Mouse (Mus musculus) limb, embryonic 13.5 days (tissue): Measurements from ENCODE around the gene Oasl1. TPM values are rescaled to one million over a fixed set of nuclear protein-coding genes. Genes with fewer than 3 reads are reported as not detected.
A peak's percentile ranks its signal among the peaks of the same experiment; 100 is the strongest.
"Not testable (repeated sequence)": the region's sequence is repeated elsewhere in the genome, so short reads cannot be mapped to it uniquely, and the experiment has no call there.

Source experiments
- ATAC-seq: fragments of 200-750 bp; cut with Nextera tagmentation; 2 replicates; pipeline ENCODE4 v1.8.0; 2017; ENCODE audit warnings: low read depth, moderate number of reproducible peaks, moderate TSS enrichment; ENCODE audit not compliant: low FRiP score
- H3K27ac ChIP-seq: fragments of 300-500 bp; sonication (generic); 2 replicates; pipeline ENCODE4 v1.5.1; 2015; ENCODE audit warnings: inconsistent platforms, mild to moderate bottlenecking, moderate library complexity
- H3K27me3 ChIP-seq: fragments of 300-500 bp; sonication (generic); 2 replicates; pipeline ENCODE4 v1.6.1; 2015; ENCODE audit warnings: mild to moderate bottlenecking, inconsistent platforms
- H3K36me3 ChIP-seq: fragments of 300-500 bp; sonication (generic); 2 replicates; pipeline ENCODE4 v1.6.1; 2015; ENCODE audit warnings: inconsistent platforms, mild to moderate bottlenecking, moderate library complexity
- H3K4me1 ChIP-seq: fragments of 300-500 bp; sonication (generic); 2 replicates; pipeline ENCODE4 v1.6.1; 2015; ENCODE audit warnings: inconsistent platforms
- H3K4me2 ChIP-seq: fragments of 300-500 bp; sonication (generic); replicated peaks from 2 replicates; pipeline ENCODE4 v1.6.1; 2015; ENCODE audit warnings: inconsistent platforms, mild to moderate bottlenecking, moderate library complexity
- H3K4me3 ChIP-seq: fragments of 300-500 bp; sonication (generic); 2 replicates; pipeline ENCODE4 v1.5.1; 2015; ENCODE audit warnings: moderate library complexity, mild to moderate bottlenecking, inconsistent platforms
- H3K9ac ChIP-seq: fragments of 300-500 bp; sonication (generic); 2 replicates; pipeline ENCODE4 v1.6.1; 2015; ENCODE audit warnings: mild to moderate bottlenecking, inconsistent platforms
- H3K9me3 ChIP-seq: fragments of 300-500 bp; sonication (generic); 2 replicates; pipeline ENCODE4 v1.6.1; 2016; ENCODE audit warnings: inconsistent platforms
- WGBS: fragments of 180-500 bp; shearing (Covaris S2); methylation state at CpG from one replicate; pipeline ENCODE4 v1.1.7; 2015; 5-methylcytosine and 5-hydroxymethylcytosine counted together
- polyA plus RNA-seq: library from polyadenylated mRNA; unstranded; fragments of >200 nt; fragmentation: Nextera tagmentation; extraction: Ambion mirVana; gene quantifications from 2 replicates; pipeline ENCODE4 v1.2.1, GENCODE M21; 2015

The Oasl1 gene
- polyA plus RNA-seq, 1 experiment from 2014 or later: 0.62 TPM

DNA sequence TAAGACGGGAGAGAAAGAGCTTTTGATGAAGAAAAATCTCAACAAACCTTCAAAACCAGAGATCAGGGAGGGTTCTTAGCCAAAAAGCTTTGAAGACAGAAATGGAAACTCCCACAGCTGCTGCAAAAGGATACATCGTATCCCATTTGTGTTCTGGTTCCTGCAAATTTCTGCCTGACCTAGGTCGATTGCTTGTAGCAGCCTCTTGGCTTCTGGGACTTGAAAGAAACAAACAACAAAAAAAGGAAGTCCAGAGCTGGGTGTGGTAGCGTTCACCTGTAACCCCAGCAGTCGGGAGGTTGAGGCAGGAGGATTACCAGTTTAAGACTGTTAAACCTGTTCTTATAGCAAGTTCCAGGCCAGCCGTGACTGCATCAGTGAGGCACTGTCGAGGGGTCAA is 24.2 kb upstream of the Oasl1 start:
- Histone ChIP-seq H3K9ac (no peak overlapping the region), H3K4me2 (no peak overlapping the region), H3K27ac (no peak overlapping the region), H3K36me3 (no peaks in the 10 kb centered on the region), H3K4me1 (no peaks in the 10 kb centered on the region; the same call in none of the 2 replicates), H3K27me3 (no peaks in the 10 kb centered on the region), H3K9me3 (no peaks in the 10 kb centered on the region), H3K4me3 (no peak overlapping the region)
- 70% methylated on average over 7 of the region's 7 CpGs for WGBS
- ATAC-seq: no peak

DNA sequence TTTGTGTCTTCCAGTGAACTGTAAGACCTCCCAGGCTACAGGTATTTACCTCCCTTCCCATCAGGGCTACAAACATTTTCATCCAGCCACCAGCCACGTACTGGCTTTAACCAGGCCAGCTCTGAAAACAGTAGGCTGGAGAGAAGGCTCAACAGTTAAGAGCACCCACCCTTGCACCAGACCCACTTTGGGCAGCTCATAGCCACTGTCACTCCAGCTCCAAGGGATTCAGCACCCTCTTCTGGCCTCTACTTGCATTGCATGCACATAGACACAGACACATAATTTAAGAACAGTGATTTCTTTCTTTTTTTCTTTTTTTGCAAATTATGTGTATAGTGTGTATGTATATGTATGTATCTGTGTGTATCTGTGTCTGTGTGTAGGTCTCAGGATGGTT is 20.6 kb upstream of the Oasl1 start:
- no peak for ATAC-seq
- 35% methylated on average over 1 of the region's 1 CpGs for WGBS
- no peak overlapping the region for H3K27ac ChIP-seq
- H3K9me3 ChIP-seq: no peaks in the 10 kb centered on the region; the same call in 1 of the 2 replicates
- no peaks in the 10 kb centered on the region for H3K36me3 ChIP-seq
- no peaks in the 10 kb centered on the region for H3K27me3 ChIP-seq
- H3K4me2 ChIP-seq: no peak overlapping the region
- no peaks in the 10 kb centered on the region; the same call in none of the 2 replicates for H3K4me1 ChIP-seq
- no peak overlapping the region for H3K9ac ChIP-seq
- H3K4me3 ChIP-seq: no peak overlapping the region

DNA sequence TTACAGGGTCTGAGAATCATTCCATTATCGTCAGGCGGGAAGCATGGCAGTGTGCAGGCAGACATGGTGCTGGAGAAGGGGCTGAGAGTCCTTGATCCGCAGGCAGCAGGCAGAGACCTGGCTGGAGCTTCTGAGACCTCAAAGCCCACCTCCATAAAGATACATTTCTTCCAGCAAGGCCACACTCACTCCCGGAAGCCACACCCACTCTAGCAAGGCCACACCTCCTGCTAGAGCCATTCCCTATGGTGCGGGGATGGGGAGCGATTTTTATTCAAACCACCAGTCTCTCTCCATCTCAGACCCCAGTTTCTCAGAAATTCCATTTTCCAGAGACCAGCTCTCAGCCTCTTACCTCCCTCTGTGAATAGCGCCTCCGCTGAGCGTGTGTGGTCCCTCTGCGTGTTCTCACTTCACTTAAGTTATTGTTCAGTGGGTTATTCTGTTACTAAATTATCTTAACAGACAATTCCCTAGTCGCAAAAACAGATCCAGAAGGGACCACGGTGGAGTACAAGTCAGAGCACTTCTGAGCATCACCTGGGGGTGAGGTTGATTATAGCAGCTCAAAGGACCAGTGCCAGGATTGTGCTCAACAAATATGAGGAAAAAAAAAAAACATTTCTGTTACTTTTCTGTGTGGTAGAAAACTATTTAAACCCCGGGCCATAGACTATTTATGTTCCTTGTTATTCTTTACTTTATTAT is 14.3 kb upstream of the Oasl1 start:
- Histone ChIP-seq H3K4me2 (no peak overlapping the region), H3K9ac (no peak overlapping the region), H3K36me3 (no peaks in the 10 kb centered on the region), H3K4me1 (0 out of 2 replicates have a peak, but pooled peaks cover 5% of the 10 kb centered on the region), H3K9me3 (no peaks in the 10 kb centered on the region; the same call in 1 of the 2 replicates), H3K27me3 (no peaks in the 10 kb centered on the region), H3K27ac (no peak overlapping the region), H3K4me3 (no peak overlapping the region)
- ATAC-seq: no peak
- 45% methylated on average over 13 of the region's 13 CpGs for WGBS

DNA sequence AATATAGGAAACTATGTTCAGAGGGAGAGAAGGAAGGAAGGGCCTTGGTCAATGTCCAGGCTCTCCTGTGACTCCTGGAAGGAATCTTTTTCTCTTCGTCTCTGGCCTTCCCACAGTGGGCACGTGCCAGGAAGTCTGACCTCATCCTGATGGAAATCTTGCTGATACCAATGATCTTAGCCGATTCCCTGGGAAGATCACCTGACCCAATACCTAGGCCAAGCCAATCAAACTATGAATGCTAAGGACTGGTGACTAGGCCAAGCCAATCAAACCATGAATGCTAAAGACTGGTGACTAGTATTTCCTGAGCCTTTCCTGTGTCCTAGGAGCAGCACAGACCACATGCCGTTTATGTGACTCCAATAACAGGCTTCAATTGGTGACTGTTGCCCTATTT is 9.4 kb upstream of the Oasl1 start:
- WGBS: 63% methylated on average over 4 of the region's 4 CpGs
- H3K4me3 ChIP-seq: no peak overlapping the region
- H3K27me3 ChIP-seq: no peaks in the 10 kb centered on the region
- ATAC-seq: no peak
- H3K9me3 ChIP-seq: no peaks in the 10 kb centered on the region
- H3K4me2 ChIP-seq: no peak overlapping the region
- H3K9ac ChIP-seq: no peak overlapping the region
- no peak overlapping the region for H3K27ac ChIP-seq
- H3K4me1 ChIP-seq: 0 out of 2 replicates have a peak, but pooled peaks cover 7% of the 10 kb centered on the region
- no peaks in the 10 kb centered on the region for H3K36me3 ChIP-seq

DNA sequence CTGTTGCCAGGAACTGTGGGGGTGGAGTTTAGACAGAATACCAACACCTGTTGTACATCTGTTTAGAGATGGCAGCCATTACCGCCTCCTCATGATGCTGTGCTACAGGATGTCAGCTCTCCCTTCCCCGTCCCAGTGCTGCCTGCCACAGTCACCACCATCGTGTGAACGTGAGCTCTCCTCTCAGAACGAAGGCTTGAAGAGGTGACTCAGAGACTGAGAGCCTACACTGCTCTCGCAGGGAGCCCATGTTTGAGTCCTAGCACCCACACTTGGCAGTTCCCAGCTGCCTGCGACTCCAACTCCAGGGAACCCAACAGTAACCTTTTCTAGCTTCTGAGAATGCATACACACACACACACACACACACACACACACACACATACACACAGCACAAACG is 8.2 kb upstream of the Oasl1 start:
- 62% methylated on average over 8 of the region's 8 CpGs for WGBS

DNA sequence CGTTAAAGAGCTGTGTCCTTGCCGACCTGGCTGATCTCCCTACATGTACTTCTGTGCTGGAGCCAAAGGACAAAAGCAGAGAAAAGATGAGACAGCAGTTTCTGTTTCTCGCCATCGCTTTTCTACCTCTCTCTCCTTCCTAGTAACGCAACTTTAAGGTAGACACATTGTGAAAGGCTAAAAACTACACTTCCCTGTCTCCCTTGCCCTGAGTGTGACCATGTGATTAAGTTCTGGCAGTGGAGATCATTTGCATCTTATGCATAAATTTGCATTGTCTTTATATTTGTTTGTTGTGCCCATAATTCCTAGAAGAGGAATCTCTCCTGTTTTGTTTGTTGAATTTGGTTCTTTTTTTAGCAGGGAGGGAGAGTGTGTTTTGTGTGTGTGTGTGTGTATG is 7.2 kb upstream of the Oasl1 start:
- H3K27ac ChIP-seq: no peak overlapping the region
- H3K36me3 ChIP-seq: no peaks in the 10 kb centered on the region
- no peak overlapping the region for H3K9ac ChIP-seq
- H3K4me3 ChIP-seq: no peak overlapping the region
- 77% methylated on average over 5 of the region's 5 CpGs for WGBS
- no peak overlapping the region for H3K4me2 ChIP-seq
- H3K27me3 ChIP-seq: no peaks in the 10 kb centered on the region
- 0 out of 2 replicates have a peak, but pooled peaks cover 6% of the 10 kb centered on the region for H3K4me1 ChIP-seq
- no peaks in the 10 kb centered on the region for H3K9me3 ChIP-seq
- ATAC-seq: no peak

More for the DNA sequence above, 8.2 kb upstream of the Oasl1 start:
- Histone ChIP-seq H3K9me3 (no peaks in the 10 kb centered on the region), H3K27ac (no peak overlapping the region), H3K27me3 (no peaks in the 10 kb centered on the region), H3K4me2 (no peak overlapping the region), H3K9ac (no peak overlapping the region), H3K4me1 (0 out of 2 replicates have a peak, but pooled peaks cover 6% of the 10 kb centered on the region), H3K4me3 (no peak overlapping the region), H3K36me3 (no peaks in the 10 kb centered on the region)
- ATAC-seq: no peak

DNA sequence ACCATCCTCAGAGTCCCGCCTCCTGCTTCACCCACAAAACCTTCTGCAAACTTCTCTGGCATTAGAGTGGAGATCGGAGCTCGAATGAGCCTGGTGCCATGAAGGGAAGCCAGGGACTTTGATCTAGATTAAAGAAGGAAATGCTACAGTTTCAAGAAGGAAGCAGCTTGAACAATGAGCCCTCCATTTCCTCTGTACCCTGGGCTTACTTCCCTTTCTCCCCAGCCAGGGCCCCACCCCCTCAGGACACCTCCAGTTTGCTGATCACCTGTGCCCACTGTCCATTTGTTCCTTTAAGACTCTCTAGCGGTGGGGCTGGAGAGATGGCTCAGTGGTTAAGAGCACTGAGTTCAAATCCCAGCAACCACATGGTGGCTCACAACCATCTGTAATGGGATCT is 6.3 kb upstream of the Oasl1 start:
- H3K4me3 ChIP-seq: no peak overlapping the region
- H3K9ac ChIP-seq: no peak overlapping the region
- H3K9me3 ChIP-seq: no peaks in the 10 kb centered on the region
- no peak overlapping the region for H3K27ac ChIP-seq
- H3K4me1 ChIP-seq: 0 out of 2 replicates have a peak, but pooled peaks cover 7% of the 10 kb centered on the region
- ATAC-seq: no peak
- no peak overlapping the region for H3K4me2 ChIP-seq
- 82% methylated on average over 4 of the region's 4 CpGs for WGBS
- no peaks in the 10 kb centered on the region for H3K36me3 ChIP-seq
- H3K27me3 ChIP-seq: no peaks in the 10 kb centered on the region

DNA sequence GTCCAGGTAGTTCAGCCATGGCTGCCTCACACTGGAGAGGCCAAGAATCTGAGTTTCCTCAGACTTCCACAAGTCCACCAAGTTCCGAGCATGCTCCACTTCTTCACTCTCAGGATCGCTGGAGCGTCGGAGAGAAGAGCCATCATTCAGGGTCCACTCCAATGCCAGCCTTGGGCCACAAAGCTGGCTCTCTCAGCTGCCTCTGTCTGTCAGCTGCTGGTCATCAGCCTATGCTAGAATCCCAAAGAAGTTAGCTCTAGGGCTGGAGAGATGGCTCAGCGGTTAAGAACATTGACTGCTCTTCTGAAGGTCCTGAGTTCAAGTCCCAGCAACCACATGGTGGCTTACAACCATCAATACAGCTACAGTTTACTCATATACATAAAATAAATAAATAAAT is 5.7 kb upstream of the Oasl1 start:
- H3K4me1 ChIP-seq: 0 out of 2 replicates have a peak, but pooled peaks cover 13% of the 10 kb centered on the region
- H3K27ac ChIP-seq, H3K4me3 ChIP-seq, H3K36me3 ChIP-seq, H3K27me3 ChIP-seq, H3K4me2 ChIP-seq, H3K9ac ChIP-seq, H3K9me3 ChIP-seq, ATAC-seq: not testable (repeated sequence)
- WGBS: 95% methylated on average over 5 of the region's 5 CpGs

DNA sequence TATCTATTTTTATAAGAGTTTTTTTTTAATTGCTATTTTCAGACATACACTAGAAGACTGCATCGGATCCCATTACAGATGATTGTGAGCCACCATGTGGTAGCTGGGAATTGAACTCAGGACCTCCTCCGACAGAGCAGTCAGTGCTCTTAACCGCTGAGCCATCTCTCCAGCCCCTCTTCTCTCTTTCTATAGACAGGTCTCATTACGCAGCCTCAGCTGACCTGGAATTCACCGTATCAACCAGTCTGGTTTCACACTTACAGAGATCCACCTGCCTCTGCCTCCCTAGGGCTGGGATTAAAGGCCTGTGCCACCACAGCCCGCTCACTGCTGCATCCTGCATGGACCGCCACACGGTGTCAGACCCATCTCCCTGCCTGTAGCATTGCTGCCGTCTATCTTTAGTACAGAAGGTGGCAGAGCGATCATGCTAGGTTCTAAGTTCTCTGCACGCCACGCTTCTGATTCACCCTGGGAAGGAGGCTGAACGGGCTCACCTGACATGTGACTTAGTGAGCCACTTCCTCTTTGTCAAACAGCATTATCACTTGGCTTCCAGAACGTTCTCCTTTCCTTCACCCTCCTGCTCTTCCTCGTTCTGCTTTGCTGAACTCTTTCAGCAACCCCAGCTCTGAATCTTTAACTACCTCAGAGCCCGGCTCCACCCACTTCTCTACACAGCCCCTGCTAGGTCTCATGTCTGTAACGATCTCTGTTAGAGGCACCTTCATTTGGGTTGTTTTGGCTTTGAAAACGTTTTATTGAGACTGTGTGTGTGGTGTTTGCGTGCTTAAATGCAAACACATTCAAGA is 1.3 kb upstream of the Oasl1 start:
- H3K9ac ChIP-seq: no peak overlapping the region
- WGBS: 67% methylated on average over 19 of the region's 19 CpGs
- no peak overlapping the region for H3K4me2 ChIP-seq
- ATAC-seq: no peak
- H3K4me1 ChIP-seq: peaks cover 15% of the 10 kb centered on the region
- no peaks in the 10 kb centered on the region for H3K36me3 ChIP-seq
- no peak overlapping the region for H3K27ac ChIP-seq
- H3K27me3 ChIP-seq: no peaks in the 10 kb centered on the region
- H3K4me3 ChIP-seq: no peak overlapping the region
- H3K9me3 ChIP-seq: no peaks in the 10 kb centered on the region

DNA sequence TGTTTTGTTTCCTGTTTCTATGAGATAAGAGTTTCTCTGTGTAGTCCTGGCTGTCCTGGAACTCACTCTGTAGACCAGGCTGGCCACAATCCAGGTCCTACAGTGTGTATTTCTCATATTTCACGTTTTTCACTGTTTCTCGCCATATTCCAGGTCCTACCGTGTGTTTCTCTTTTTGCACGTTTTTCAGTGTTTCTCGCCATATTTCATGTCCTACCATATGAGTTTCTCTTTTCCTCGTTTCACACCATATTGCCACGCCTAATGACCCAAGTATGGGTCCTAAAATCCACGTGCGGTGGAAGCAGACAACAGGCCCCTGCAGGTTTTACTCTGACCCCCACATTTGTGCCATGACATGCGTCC is 691 bp upstream of the Oasl1 start:
- Histone ChIP-seq H3K4me3 (no peak overlapping the region), H3K4me2 (no peak overlapping the region), H3K9me3 (no peaks in the 10 kb centered on the region), H3K27ac (no peak overlapping the region), H3K27me3 (no peaks in the 10 kb centered on the region), H3K9ac (no peak overlapping the region), H3K4me1 (peaks cover 15% of the 10 kb centered on the region), H3K36me3 (no peaks in the 10 kb centered on the region)
- 58% methylated on average over 10 of the region's 10 CpGs for WGBS
- 0 out of 2 replicates have a peak, but pooled peaks have one; percentile 61 for ATAC-seq

DNA sequence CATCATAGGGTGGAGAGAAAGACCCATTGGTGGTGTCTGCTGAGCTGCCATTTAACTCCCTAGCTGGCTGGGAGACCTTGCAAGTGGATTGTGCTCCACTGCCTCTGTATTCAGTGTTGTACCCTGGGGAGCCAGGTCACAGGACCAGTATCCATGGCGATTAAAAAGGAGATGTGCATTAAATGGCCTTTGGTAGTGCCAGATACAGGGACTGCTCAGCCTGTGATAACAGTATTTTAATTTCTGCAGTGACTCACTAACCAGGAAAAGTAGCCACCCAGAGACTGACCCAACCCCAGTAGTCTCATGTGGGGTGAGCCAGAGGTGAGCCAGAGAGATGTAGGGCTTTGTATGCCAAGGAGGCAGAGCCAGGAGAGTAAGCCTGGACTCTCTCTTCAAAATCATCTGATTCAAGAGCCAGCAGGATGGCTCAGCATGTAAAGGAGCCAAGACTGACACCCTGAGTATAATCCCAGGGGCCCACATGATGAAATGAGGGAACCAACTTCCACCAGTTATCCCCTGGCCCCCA is 3.2 kb downstream of the Oasl1 start:
- Histone ChIP-seq H3K4me1 (peaks cover 15% of the 10 kb centered on the region), H3K4me3 (no peak overlapping the region), H3K9me3 (no peaks in the 10 kb centered on the region), H3K27me3 (no peaks in the 10 kb centered on the region), H3K9ac (no peak overlapping the region), H3K27ac (no peak overlapping the region), H3K36me3 (no peaks in the 10 kb centered on the region), H3K4me2 (no peak overlapping the region)
- WGBS: 70% methylated on average over 1 of the region's 1 CpGs
- no peak for ATAC-seq

DNA sequence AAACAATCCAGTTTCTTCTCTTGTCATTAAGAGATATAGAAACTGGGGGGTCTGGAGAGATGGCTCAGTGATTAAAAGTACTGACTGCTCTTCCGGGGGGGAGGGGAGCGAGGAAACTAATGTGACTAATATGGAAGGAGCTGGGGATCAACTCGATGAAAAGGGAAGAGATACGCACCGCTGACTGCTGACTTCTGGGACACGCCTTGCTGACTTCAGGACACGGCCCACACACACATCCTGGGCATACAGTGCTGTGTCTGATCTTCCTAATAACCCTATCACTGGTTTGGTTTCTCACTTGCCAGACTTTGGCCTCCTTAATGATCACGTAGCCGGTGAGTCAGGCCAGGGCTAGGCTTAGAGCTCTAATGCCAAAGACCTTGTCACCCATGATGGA is 3.7 kb downstream of the Oasl1 start:
- H3K27me3 ChIP-seq: no peaks in the 10 kb centered on the region
- no peak overlapping the region for H3K9ac ChIP-seq
- peaks cover 14% of the 10 kb centered on the region for H3K4me1 ChIP-seq
- H3K4me3 ChIP-seq: no peak overlapping the region
- H3K4me2 ChIP-seq: no peak overlapping the region
- no peaks in the 10 kb centered on the region for H3K36me3 ChIP-seq
- no peak overlapping the region for H3K27ac ChIP-seq
- 85% methylated on average over 9 of the region's 9 CpGs for whole genome bisulfite sequencing
- ATAC-seq: no peak
- 0 out of 2 replicates have a peak, but pooled peaks cover 2% of the 10 kb centered on the region for H3K9me3 ChIP-seq
